Mouse (Mus musculus) right cerebral cortex, adult 18-20 months (tissue): ENCODE data around the gene Pim1.

Experiments
- DNase-seq: peaks from one replicate; pipeline ENCODE4 v3.0.0; 2022; ENCODE audit warnings: mixed read lengths

The Pim1 gene

DNA sequence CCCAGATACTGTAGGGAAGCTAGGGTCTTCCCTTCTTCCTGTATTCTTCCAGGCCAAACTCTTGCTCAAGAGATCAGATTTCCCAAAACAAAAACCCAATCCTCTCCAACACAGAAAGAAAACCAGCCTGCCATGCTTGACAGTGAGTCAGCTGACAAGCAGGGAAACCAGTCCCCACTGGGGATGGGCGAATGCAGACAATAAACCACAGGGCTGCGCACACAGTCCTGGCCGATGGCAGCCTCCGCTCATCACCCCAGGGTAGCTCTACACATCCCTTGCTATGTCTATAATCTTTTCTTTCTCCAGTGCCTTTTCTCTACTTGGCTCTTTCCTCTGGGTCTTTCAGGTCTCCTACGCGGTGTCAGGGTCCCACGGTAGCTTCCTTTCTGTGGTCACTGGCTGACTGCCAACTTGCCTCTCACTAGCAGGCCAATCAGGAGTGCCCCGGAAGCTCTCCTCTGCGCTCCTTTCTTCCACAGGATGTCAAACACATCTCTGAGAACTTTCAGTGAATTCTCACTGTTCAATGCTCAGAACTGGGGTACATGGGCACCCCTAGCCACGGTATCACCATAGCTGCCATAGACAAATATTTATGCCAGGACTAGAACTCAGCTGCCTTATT is 41.3 kb downstream of the Pim1 start:
- DNase-seq, result no peak

DNA sequence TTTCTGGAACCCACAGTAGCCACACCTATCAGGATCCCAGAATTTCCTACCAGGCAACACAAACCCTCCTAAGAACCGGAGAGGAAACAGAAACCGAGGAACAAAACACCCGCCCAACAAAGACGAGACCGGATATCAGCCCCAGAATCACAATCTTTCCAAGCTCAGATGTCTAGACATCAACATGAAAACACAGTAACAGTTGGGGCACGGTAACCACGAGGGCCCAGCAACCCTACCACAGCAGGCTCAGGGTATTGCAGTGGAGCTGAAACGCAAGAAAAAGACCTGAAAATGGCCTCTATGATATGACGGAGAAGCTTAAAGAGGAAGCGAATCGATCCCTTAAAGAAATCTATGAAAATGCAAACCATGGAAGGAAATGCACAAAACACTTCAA is 43.3 kb downstream of the Pim1 start:
- no peak for DNase-seq

DNA sequence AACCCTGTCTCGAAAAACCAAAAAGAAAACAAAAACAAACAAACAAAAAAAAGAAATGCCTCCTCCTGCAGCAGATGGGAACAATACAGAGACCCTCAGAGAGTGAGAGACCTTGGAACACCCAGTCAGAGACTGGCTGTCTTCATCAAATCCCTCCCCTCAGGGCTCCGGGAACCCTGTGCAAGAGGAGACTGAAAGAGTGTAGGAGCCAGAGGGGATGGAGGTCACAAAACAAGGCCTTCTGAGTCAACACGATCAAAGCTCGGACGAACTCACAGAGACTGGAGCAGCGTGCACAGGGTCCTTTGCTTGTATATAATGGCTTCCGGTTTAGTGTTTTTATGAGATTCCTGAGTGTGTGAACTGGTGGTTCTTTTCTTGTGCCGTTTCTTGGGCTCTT is 49.9 kb downstream of the Pim1 start:
- no peak for DNase-seq

DNA sequence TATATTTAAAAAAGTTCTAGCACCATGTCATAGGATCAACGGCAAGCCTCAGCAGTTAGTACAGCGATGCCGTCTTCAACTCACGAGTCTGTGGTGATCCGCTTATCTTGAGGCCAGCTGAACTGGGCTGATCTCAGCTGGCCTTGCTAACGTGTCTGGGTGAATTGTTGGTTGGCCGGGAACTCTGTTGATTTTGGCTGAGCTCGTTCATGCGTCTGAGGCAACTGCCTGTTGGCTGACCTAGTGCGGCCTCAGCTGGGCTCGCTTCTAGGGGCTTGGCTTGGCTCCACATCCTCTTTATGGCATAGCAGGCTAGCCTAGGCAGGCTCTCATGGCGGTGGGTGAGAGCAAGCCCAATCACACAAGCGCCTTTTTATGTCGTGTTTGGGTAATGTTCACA is 50.9 kb downstream of the Pim1 start:
- no peak for DNase-seq

GRCm38 (mm10) chr17:29542831-29543690 is 52.5 kb downstream of the Pim1 start:
- DNase-seq, result no peak

GRCm38 (mm10) chr17:29544064-29544463 is 53.5 kb downstream of the Pim1 start:
- no peak for DNase-seq

GRCm38 (mm10) chr17:29545241-29545640 is 54.7 kb downstream of the Pim1 start:
- DNase-seq, result no peak
